Mouse (Mus musculus) gastrocnemius, adult 18-20 months (tissue): Measurements from ENCODE around the gene Adra1d. TPM values are rescaled to one million over a fixed set of nuclear protein-coding genes. Genes with fewer than 3 reads are reported as not detected.

ENCODE experiments used
- DNase-seq: peaks from one replicate; pipeline ENCODE4 v3.0.0; 2021; ENCODE audit warnings: low spot score
- long read RNA-seq, 2 experiments: library from polyadenylated mRNA; stranded (forward); transcript quantifications; one replicate each; pipeline ENCODE4 v2.0.0; 2021
- total RNA-seq, 2 experiments: library from RNA; stranded (reverse); gene quantifications; 2 replicates each; pipeline ENCODE4 v1.2.3; 2021

The Adra1d gene
- total RNA-seq = under 1 TPM; 0.50 to 0.88 TPM
- long read RNA-seq, experiment 1 = 0 reads
- long read RNA-seq, experiment 2, partial matches to known transcripts = 0 of 2 reads
- long read RNA-seq, experiment 2, other reads (novel, unspliced or antisense) = 0 of 2 reads

GRCm38 (mm10) chr2:131561891-131562585 is at the start of gene Adra1d:
Gene Adra1d (minus strand): TSS chr2:131562283.
- no peak for DNase-seq

DNA sequence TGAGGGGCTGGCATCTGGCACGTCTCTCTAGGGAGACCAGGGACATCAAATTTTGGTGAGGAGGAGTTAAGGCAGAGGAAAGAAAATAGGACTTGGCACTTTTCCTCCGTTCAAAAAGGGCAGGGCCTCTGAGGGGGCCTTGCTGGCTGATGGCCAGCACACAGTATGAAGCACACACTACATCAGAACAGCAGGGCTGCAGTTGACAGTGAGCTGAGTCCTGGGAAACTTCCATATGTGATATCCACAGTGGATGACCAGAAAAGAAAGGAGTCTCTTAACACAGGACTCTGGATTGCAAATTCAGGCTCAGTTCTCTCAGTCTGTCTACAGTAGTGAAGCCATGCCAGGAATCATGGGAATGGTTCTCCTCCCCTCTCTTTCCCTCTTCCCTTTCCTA is 39.8 kb upstream of the Adra1d start:
- no peak for DNase-seq

- DNase-seq = no peak
These were observed 32.8 kb upstream of the Adra1d start for GRCm38 (mm10) chr2:131594871-131595270.

- no peak for DNase-seq
These were observed 25.4 kb upstream of the Adra1d start for GRCm38 (mm10) chr2:131587521-131587920.

DNA sequence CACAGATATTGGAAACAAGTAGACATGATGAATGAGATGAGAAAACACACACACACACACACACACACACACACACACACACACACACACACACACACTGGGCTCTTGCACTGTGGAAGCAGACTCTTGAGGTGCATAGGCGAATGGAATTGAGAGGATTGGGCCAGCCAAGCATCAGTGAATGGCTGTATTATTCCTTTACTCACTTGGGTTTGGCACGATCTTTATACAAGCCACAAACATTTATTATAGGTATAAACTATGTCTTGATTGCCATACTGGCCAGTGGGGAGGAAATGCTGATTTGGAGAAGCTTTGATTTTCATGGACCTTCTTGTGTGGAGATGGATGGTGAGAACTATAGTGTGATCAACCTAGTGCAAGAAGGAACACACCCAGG is 19.4 kb upstream of the Adra1d start:
- DNase-seq = no peak

GRCm38 (mm10) chr2:131562586-131563122 is 571 bp upstream of the Adra1d start:
- DNase-seq = peak; percentile 72

DNA sequence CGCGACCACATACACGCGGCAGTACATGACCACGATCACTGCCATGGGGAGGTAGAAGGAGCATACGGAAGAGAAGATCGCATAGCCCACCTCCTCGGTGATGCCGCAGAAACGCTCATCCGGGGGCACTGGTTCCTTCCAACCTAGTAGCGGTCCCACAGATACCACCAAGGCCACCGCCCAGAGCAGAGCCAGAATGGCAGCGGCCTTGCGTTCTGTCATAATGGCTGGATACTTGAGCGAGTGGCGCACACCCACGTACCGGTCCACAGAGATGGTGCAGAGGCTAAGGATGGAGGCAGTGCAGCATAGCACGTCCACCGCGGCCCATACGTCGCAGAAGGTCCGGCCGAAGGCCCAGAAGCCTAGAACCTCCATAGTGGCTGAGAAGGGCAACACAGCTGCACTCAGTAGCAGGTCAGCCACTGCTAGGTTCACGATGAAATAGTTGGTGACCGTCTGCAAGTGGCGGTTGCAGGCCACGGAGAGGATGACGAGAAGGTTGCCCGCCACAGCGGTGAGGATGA is 676 bp downstream of the Adra1d start:
- no peak for DNase-seq

DNA sequence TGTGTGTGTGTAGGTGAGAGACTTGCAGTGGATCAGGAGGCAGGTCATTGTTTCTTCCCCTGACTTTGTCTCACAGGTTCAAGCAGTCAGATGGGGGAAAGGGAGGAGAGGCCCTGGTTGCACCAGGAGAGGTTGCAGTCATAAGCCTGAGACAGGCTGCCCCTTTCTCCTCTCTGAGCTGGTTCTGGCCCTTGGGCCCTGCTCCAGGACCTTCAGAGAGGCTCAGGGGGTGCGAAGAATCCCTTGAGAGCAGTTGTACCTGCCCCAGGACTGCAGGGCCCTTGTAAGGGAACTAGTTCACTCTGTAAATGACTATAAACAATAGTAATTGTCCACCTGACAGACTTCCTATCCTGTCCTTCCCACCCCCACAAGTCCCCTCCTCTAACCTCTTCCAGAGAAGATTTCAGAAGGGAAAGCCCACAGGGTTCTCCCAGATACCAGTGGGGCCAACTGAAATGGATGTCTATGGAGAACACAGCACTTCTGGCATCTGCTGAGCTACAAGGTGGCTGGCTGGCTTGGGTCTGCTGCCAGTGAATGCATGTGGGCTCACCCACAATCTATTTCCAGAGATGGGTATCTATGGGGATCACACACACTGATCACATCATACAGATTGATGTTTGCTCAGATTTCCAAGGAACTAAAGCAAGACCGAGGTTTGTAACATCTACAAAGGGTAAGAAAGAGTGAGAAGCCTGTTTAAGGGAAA is 1.7 kb downstream of the Adra1d start:
- no peak for DNase-seq

- DNase-seq = no peak
These were observed 4.2 kb downstream of the Adra1d start for GRCm38 (mm10) chr2:131557896-131558295.

GRCm38 (mm10) chr2:131552736-131553400 is 9.2 kb downstream of the Adra1d start:
- DNase-seq = no peak

GRCm38 (mm10) chr2:131551701-131552620 is 10.1 kb downstream of the Adra1d start:
- peak; percentile 24 for DNase-seq

DNA sequence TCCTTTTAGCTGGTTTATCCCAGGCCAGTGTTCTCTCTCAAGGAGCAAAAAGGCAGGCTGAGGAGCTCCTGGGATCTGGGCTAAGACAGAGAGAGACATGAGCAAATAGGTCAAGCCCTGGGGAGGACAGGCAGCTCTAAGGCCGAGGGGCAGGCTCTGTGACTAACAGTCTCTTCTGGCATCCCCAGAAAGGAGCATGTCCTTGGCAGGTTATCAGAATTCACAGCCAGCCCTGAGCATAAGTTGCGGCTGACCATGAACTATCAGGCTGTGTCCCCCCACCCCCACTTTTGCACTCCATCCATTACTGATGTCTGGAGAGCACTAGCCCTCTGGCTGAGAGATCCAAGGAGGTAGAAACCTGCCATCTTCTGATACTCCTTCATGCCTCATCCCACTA is 11.2 kb downstream of the Adra1d start:
- DNase-seq = peak; percentile 29

GRCm38 (mm10) chr2:131550474-131550873 is 11.6 kb downstream of the Adra1d start:
- DNase-seq = no peak

DNA sequence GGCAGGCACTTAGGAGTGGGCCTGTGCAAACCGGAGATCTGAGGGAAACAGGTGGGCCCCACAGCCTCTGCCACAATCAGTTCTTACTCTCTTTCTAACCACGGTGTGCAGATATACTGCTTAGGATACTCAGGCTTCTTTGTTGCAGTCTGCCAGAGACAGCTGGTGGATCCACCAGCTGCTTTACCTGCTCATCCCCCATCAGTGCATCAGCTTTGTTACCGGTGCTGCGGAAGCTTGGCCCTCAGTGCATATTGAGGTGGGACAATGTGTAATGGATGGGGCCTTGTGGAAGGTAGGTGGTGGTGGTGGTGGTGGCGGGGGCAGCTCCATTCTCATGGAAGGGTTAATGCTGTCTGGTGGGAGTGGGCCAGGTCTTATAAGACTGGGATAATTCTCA is 13.0 kb downstream of the Adra1d start:
- no peak for DNase-seq

DNA sequence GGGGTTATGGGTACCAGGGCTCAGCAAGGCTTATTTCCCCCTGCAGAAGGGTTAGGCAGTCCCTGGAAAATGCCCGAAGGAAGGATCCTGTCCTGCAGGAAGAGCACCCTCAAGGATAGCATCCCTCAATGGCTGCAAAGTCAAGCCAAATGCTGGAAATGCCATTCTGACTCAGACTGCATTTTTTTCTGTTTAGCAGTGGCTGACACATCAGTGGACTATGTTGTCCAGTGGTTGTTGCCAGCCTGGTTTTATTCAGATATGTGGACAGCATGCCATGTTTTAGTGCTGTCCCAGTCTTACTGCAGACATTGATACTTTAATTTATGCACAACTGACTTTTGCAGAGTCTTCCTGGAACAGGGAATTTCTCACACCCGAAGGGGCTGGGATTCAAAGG is 13.8 kb downstream of the Adra1d start:
- no peak for DNase-seq

- no peak for DNase-seq
These were observed 15.2 kb downstream of the Adra1d start for GRCm38 (mm10) chr2:131546745-131547408.

DNA sequence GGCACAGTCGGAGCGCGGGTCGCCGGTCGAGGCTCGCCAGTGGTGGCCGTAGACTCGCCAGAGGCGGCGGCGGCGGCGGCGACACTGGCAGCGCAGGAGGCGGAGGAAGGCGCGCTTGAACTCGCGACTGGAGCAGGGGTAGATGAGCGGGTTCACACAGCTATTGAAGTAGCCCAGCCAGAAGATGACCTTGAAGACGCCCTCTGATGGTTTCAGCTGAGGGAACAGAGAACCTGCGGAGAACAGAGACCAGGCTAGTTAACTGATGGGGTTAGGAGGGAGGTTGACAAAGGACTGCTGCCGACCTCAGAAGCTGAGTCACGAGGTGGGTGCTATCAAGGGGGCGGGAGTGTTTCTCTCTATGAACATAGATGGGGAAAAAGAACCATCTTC is 15.8 kb downstream of the Adra1d start:
- no peak for DNase-seq

DNA sequence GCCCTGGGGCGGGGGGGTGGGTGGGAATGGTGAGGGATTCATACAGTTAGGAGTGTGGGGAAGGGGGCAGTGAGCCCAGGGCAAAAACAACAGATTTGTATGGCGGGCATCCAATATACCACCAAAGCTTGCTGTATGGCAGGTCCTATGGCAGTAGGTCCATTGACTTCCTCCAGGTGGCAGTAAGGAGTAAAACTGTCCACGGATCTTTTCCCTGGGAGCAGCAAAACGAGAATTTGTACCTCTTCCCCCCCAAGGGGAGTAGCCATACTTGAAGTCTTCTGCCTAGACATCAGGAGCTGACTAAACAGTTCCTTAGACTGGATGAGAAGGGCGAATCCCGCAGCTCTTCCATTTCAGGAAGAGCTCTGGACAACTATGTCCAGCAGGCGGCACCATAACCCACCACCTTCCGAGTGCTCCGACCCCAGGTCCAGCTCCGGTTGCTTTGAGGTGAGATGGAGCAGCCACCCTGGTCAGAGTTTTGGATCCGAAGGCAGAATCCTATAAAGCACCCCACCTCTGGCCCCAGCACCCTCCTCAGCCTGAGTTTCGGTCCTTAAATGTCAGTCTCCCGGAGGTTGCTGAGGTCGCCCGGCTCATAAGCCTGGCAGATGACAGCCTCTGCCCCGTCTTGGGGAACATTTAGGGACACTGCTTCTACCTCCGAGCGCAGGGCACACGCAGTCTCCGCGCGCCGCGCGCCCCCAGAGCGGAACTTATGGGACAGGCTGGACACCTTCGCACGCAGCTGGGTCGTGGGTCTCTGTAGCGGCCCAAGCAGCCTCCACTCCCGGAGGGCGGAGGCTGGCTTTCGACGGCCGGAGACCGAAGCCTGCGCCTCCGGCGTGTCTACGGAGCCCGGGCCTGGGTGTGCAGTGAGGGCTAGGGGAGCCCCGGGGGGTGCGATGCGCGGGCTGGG is 16.4 kb downstream of the Adra1d start:
- DNase-seq = peak; percentile 53

GRCm38 (mm10) chr2:131542531-131542930 is 19.6 kb downstream of the Adra1d start:
- DNase-seq = no peak
